Mouse (Mus musculus): ENCODE measurements around the gene Eif4h. TPM values are rescaled to one million over a fixed set of nuclear protein-coding genes. Genes with fewer than 3 reads are reported as not detected.

The Eif4h gene
- polyA plus RNA-seq, 2 experiments: 110 to 148 TPM

- H3K4me3 ChIP-seq (ENCODE audit: insufficient read depth in 1 of 2, low read depth in 2 of 2, low read length in 2 of 2): no peak overlapping the region
- 64% methylated on average over 9 of the region's 9 CpGs for WGBS (ENCODE audit: insufficient replicate concordance)
- no peak for TF ChIP-seq EP300 (IDR thresholded peaks at IDR 0.05; ENCODE audit: low read depth)
- TF ChIP-seq CTCF (IDR thresholded peaks at IDR 0.05; ENCODE audit: low read depth): no peak
- ATAC-seq (ENCODE audit: insufficient read depth): no peak
- H3K36me3 ChIP-seq (replicated peaks; ENCODE audit: control insufficient read depth, insufficient read depth, low read depth): peaks cover 10% of the 10 kb centered on the region
- DNase-seq (ENCODE audit: low read depth in 3 of 3, low spot score in 3 of 3): no peak
- no peak overlapping the region for H3K27ac ChIP-seq
- H3K4me2 ChIP-seq (ENCODE audit: low read depth): no peak overlapping the region
- no peaks in the 10 kb centered on the region for H3K4me1 ChIP-seq (replicated peaks; ENCODE audit: control insufficient read depth in 2 of 2, insufficient read depth in 2 of 2, low read length in 1 of 2)
- no peaks in the 10 kb centered on the region for H3K27me3 ChIP-seq (ENCODE audit: control insufficient read depth, insufficient read depth, low read length)
- H3K9ac ChIP-seq (replicated peaks): no peak overlapping the region
- no peaks in the 10 kb centered on the region for H3K9me3 ChIP-seq (ENCODE audit: control insufficient read depth, low read length)
These were observed 25.6 kb downstream of the Eif4h start for GRCm38 (mm10) chr5:134613727-134614126.

GRCm38 (mm10) chr5:134611810-134612521 lies 27.3 kb downstream of the Eif4h start:
- no peaks in the 10 kb centered on the region for H3K4me1 ChIP-seq (replicated peaks; ENCODE audit: control insufficient read depth in 2 of 2, insufficient read depth in 2 of 2, low read length in 1 of 2)
- H3K4me2 ChIP-seq (ENCODE audit: low read depth): no peak overlapping the region
- peaks cover 2% of the 10 kb centered on the region; the same call in 1 of the 2 replicates for H3K36me3 ChIP-seq (replicated peaks; ENCODE audit: control insufficient read depth, insufficient read depth, low read depth)
- H3K27me3 ChIP-seq (ENCODE audit: control insufficient read depth, insufficient read depth, low read length): no peaks in the 10 kb centered on the region
- H3K27ac ChIP-seq: no peak overlapping the region
- H3K9me3 ChIP-seq (ENCODE audit: control insufficient read depth, low read length): no peaks in the 10 kb centered on the region
- H3K9ac ChIP-seq (replicated peaks): no peak overlapping the region
- no peak for DNase-seq (ENCODE audit: low read depth in 3 of 3, low spot score in 3 of 3)
- peak; percentile 15; the same call in 1 of the 2 replicates for ATAC-seq (ENCODE audit: insufficient read depth)
- H3K4me3 ChIP-seq (ENCODE audit: insufficient read depth in 1 of 2, low read depth in 2 of 2, low read length in 2 of 2): no peak overlapping the region
- WGBS (ENCODE audit: insufficient replicate concordance): 28% methylated on average over 8 of the region's 8 CpGs
- no peak for TF ChIP-seq CTCF (IDR thresholded peaks at IDR 0.05; ENCODE audit: low read depth)
- no peak for TF ChIP-seq EP300 (IDR thresholded peaks at IDR 0.05; ENCODE audit: low read depth)

GRCm38 (mm10) chr5:134609916-134610643 lies 29.2 kb downstream of the Eif4h start:
- Histone ChIP-seq H3K4me2 (ENCODE audit: low read depth) (no peak overlapping the region), H3K9ac (replicated peaks) (no peak overlapping the region), H3K27me3 (ENCODE audit: control insufficient read depth, insufficient read depth, low read length) (no peaks in the 10 kb centered on the region), H3K27ac (no peak overlapping the region), H3K9me3 (ENCODE audit: control insufficient read depth, low read length) (no peaks in the 10 kb centered on the region), H3K4me1 (replicated peaks; ENCODE audit: control insufficient read depth in 2 of 2, insufficient read depth in 2 of 2, low read length in 1 of 2) (no peaks in the 10 kb centered on the region), H3K36me3 (replicated peaks; ENCODE audit: control insufficient read depth, insufficient read depth, low read depth) (no peaks in the 10 kb centered on the region), H3K4me3 (ENCODE audit: insufficient read depth in 1 of 2, low read depth in 2 of 2, low read length in 2 of 2) (no peak overlapping the region)
- 70% methylated on average over 12 of the region's 12 CpGs for WGBS (ENCODE audit: insufficient replicate concordance)
- no peak for DNase-seq (ENCODE audit: low read depth in 3 of 3, low spot score in 3 of 3)
- TF ChIP-seq CTCF (IDR thresholded peaks at IDR 0.05; ENCODE audit: low read depth): no peak
- no peak for TF ChIP-seq EP300 (IDR thresholded peaks at IDR 0.05; ENCODE audit: low read depth)
- no peak for ATAC-seq (ENCODE audit: insufficient read depth)

GRCm38 (mm10) chr5:134607121-134607520 lies 32.2 kb downstream of the Eif4h start:
- H3K27ac ChIP-seq: no peak overlapping the region
- TF ChIP-seq EP300 (IDR thresholded peaks at IDR 0.05; ENCODE audit: low read depth) (no peak), CTCF (IDR thresholded peaks at IDR 0.05; ENCODE audit: low read depth) (no peak)
- H3K9me3 ChIP-seq (ENCODE audit: control insufficient read depth, low read length): no peaks in the 10 kb centered on the region
- no peak for DNase-seq (ENCODE audit: low read depth in 3 of 3, low spot score in 3 of 3)
- H3K27me3 ChIP-seq (ENCODE audit: control insufficient read depth, insufficient read depth, low read length): no peaks in the 10 kb centered on the region
- H3K4me1 ChIP-seq (replicated peaks; ENCODE audit: control insufficient read depth in 2 of 2, insufficient read depth in 2 of 2, low read length in 1 of 2): no peaks in the 10 kb centered on the region
- H3K4me3 ChIP-seq (ENCODE audit: insufficient read depth in 1 of 2, low read depth in 2 of 2, low read length in 2 of 2): no peak overlapping the region
- no peak overlapping the region for H3K4me2 ChIP-seq (ENCODE audit: low read depth)
- ATAC-seq (ENCODE audit: insufficient read depth): peak; percentile 32; the same call in 1 of the 2 replicates
- 16% methylated on average over 5 of the region's 5 CpGs for WGBS (ENCODE audit: insufficient replicate concordance)
- H3K36me3 ChIP-seq (replicated peaks; ENCODE audit: control insufficient read depth, insufficient read depth, low read depth): no peaks in the 10 kb centered on the region
- no peak overlapping the region for H3K9ac ChIP-seq (replicated peaks)

- Histone ChIP-seq H3K9ac (replicated peaks) (no peak overlapping the region), H3K27me3 (ENCODE audit: control insufficient read depth, insufficient read depth, low read length) (no peaks in the 10 kb centered on the region), H3K9me3 (ENCODE audit: control insufficient read depth, low read length) (no peaks in the 10 kb centered on the region), H3K27ac (no peak overlapping the region), H3K4me1 (replicated peaks; ENCODE audit: control insufficient read depth in 2 of 2, insufficient read depth in 2 of 2, low read length in 1 of 2) (no peaks in the 10 kb centered on the region), H3K36me3 (replicated peaks; ENCODE audit: control insufficient read depth, insufficient read depth, low read depth) (no peaks in the 10 kb centered on the region), H3K4me2 (ENCODE audit: low read depth) (no peak overlapping the region), H3K4me3 (ENCODE audit: insufficient read depth in 1 of 2, low read depth in 2 of 2, low read length in 2 of 2) (no peak overlapping the region)
- DNase-seq (ENCODE audit: low read depth in 3 of 3, low spot score in 3 of 3) (no peak), ATAC-seq (ENCODE audit: insufficient read depth) (no peak)
- TF ChIP-seq EP300 (IDR thresholded peaks at IDR 0.05; ENCODE audit: low read depth) (no peak), CTCF (IDR thresholded peaks at IDR 0.05; ENCODE audit: low read depth) (peak; percentile 49)
These were observed 33.0 kb downstream of the Eif4h start for GRCm38 (mm10) chr5:134606314-134606713.
